Mouse (Mus musculus): ENCODE results near the gene Chpf. TPM values are rescaled to one million over a fixed set of nuclear protein-coding genes. Genes with fewer than 3 reads are reported as not detected.

The Chpf gene
- total RNA-seq, 2 experiments from 2014 or later = not detected

- no peak for ATAC-seq (replicated peaks; ENCODE audit: low FRiP score, poor library complexity, severe bottlenecking)
Observed at GRCm38 (mm10) chr1:75444208-75444607, 34.9 kb downstream of the Chpf start.

- no peak for ATAC-seq (replicated peaks; ENCODE audit: low FRiP score, poor library complexity, severe bottlenecking)
Observed at GRCm38 (mm10) chr1:75443247-75444024, 35.7 kb downstream of the Chpf start.

GRCm38 (mm10) chr1:75442811-75443210 lies 36.3 kb downstream of the Chpf start:
- no peak for ATAC-seq (replicated peaks; ENCODE audit: low FRiP score, poor library complexity, severe bottlenecking)

- ATAC-seq (replicated peaks; ENCODE audit: low FRiP score, poor library complexity, severe bottlenecking) = no peak
Observed at GRCm38 (mm10) chr1:75442171-75442570, 36.9 kb downstream of the Chpf start.

GRCm38 (mm10) chr1:75441471-75441996 lies 37.6 kb downstream of the Chpf start:
- no peak for ATAC-seq (replicated peaks; ENCODE audit: low FRiP score, poor library complexity, severe bottlenecking)

- ATAC-seq (replicated peaks; ENCODE audit: low FRiP score, poor library complexity, severe bottlenecking) = no peak
Observed at GRCm38 (mm10) chr1:75440661-75441060, 38.4 kb downstream of the Chpf start.

GRCm38 (mm10) chr1:75438782-75439181 lies 40.3 kb downstream of the Chpf start:
- ATAC-seq (replicated peaks; ENCODE audit: low FRiP score, poor library complexity, severe bottlenecking) = no peak

GRCm38 (mm10) chr1:75435475-75436328 lies 43.4 kb downstream of the Chpf start, which contains the start of gene Gmppa:
Gene Gmppa (plus strand): TSS chr1:75435930.
- ATAC-seq (replicated peaks; ENCODE audit: low FRiP score, poor library complexity, severe bottlenecking) = no peak; the same call in 1 of the 2 replicates

GRCm38 (mm10) chr1:75425796-75426471 lies 53.2 kb downstream of the Chpf start:
- no peak for ATAC-seq (replicated peaks; ENCODE audit: low FRiP score, poor library complexity, severe bottlenecking)

Other genes with a start within 250 kb of the Chpf start
- gene A630095N17Rik, start 247.2 kb downstream of the Chpf start, total RNA-seq (2015; ENCODE audit: low replicate concordance) = not detected in 2 replicates
- gene A630095N17Rik, start 247.2 kb downstream of the Chpf start, total RNA-seq (2017; ENCODE audit: low replicate concordance) = not detected in 2 replicates
- 154 and 158 TPM in 2 replicates for gene Dnajb2, start 242.9 kb downstream of the Chpf start, total RNA-seq (2015; ENCODE audit: low replicate concordance)
- gene Dnajb2, start 242.9 kb downstream of the Chpf start, total RNA-seq (2017; ENCODE audit: low replicate concordance) = 356 and 386 TPM in 2 replicates
- not detected in 2 replicates for gene Ptprn, start 214.8 kb downstream of the Chpf start, total RNA-seq (2015; ENCODE audit: low replicate concordance)
- gene Ptprn, start 214.8 kb downstream of the Chpf start, total RNA-seq (2017; ENCODE audit: low replicate concordance) = not detected in 2 replicates
- not detected in 2 replicates for gene Resp18, start 200.9 kb downstream of the Chpf start, total RNA-seq (2015; ENCODE audit: low replicate concordance)
- gene Resp18, start 200.9 kb downstream of the Chpf start, total RNA-seq (2017; ENCODE audit: low replicate concordance) = not detected in 2 replicates
- gene Dnpep, start 161.3 kb downstream of the Chpf start, total RNA-seq (2015; ENCODE audit: low replicate concordance) = 7.5 and 7.6 TPM in 2 replicates
- 1.7 and 6.5 TPM in 2 replicates for gene Dnpep, start 161.3 kb downstream of the Chpf start, total RNA-seq (2017; ENCODE audit: low replicate concordance)
- not detected in 2 replicates for gene Des, start 119.0 kb downstream of the Chpf start, total RNA-seq (2015; ENCODE audit: low replicate concordance)
- not detected in 2 replicates for gene Des, start 119.0 kb downstream of the Chpf start, total RNA-seq (2017; ENCODE audit: low replicate concordance)
- gene Speg, start 104.0 kb downstream of the Chpf start, total RNA-seq (2015; ENCODE audit: low replicate concordance) = not detected in 2 replicates
- gene Speg, start 104.0 kb downstream of the Chpf start, total RNA-seq (2017; ENCODE audit: low replicate concordance) = 0.13 TPM in 1 of 2 replicates, not detected in the other
- gene Gmppa, start 43.4 kb downstream of the Chpf start, total RNA-seq (2015; ENCODE audit: low replicate concordance) = 17.6 and 23.1 TPM in 2 replicates
- 3.6 and 10.8 TPM in 2 replicates for gene Gmppa, start 43.4 kb downstream of the Chpf start, total RNA-seq (2017; ENCODE audit: low replicate concordance)
- gene Asic4, start 28.9 kb downstream of the Chpf start, total RNA-seq (2015; ENCODE audit: low replicate concordance) = not detected in 2 replicates
- not detected in 2 replicates for gene Asic4, start 28.9 kb downstream of the Chpf start, total RNA-seq (2017; ENCODE audit: low replicate concordance)
- not detected in 2 replicates for gene Tmem198, start 225 bp upstream of the Chpf start, total RNA-seq (2015; ENCODE audit: low replicate concordance)
- not detected in 2 replicates for gene Tmem198, start 225 bp upstream of the Chpf start, total RNA-seq (2017; ENCODE audit: low replicate concordance)
- not detected in 2 replicates for gene Obsl1, start 27.1 kb upstream of the Chpf start, total RNA-seq (2015; ENCODE audit: low replicate concordance)
- gene Obsl1, start 27.1 kb upstream of the Chpf start, total RNA-seq (2017; ENCODE audit: low replicate concordance) = 0.64 TPM in 1 of 2 replicates, not detected in the other
- gene Inha, start 27.8 kb upstream of the Chpf start, total RNA-seq (2015; ENCODE audit: low replicate concordance) = not detected in 2 replicates
- not detected in 2 replicates for gene Inha, start 27.8 kb upstream of the Chpf start, total RNA-seq (2017; ENCODE audit: low replicate concordance)
- 2.5 and 6.5 TPM in 2 replicates for gene Stk11ip, start 42.2 kb upstream of the Chpf start, total RNA-seq (2015; ENCODE audit: low replicate concordance)
- 9.5 and 15.4 TPM in 2 replicates for gene Stk11ip, start 42.2 kb upstream of the Chpf start, total RNA-seq (2017; ENCODE audit: low replicate concordance)
- gene Slc4a3, start 67.0 kb upstream of the Chpf start, total RNA-seq (2015; ENCODE audit: low replicate concordance) = 0.36 TPM in 1 of 2 replicates, not detected in the other
- 0.13 TPM in 1 of 2 replicates, not detected in the other for gene Slc4a3, start 67.0 kb upstream of the Chpf start, total RNA-seq (2017; ENCODE audit: low replicate concordance)

Measured in erythroid progenitor cell, adult 5-6 weeks (primary cell).